Mouse (Mus musculus) heart, embryonic 11.5 days (tissue): Measurements from ENCODE around the gene Tmem246. TPM values are rescaled to one million over a fixed set of nuclear protein-coding genes. Genes with fewer than 3 reads are reported as not detected.

Experiments
- ATAC-seq: fragments of 200-750 bp; cut with Nextera tagmentation; replicated peaks from 2 replicates; pipeline ENCODE4 v1.8.0; 2017; ENCODE audit warnings: moderate library complexity; ENCODE audit not compliant: insufficient number of reproducible peaks, low FRiP score, low TSS enrichment
- H3K27ac ChIP-seq: fragments of 300-500 bp; sonication (generic); 2 replicates; pipeline ENCODE4 v1.5.1; 2014; ENCODE audit warnings: mild to moderate bottlenecking, low read depth, low read length
- H3K27me3 ChIP-seq: fragments of 300-500 bp; sonication (generic); 2 replicates; pipeline ENCODE4 v1.6.1; 2014; ENCODE audit warnings: mild to moderate bottlenecking, low read length, mixed read lengths; ENCODE audit not compliant: control insufficient read depth, insufficient read depth
- H3K36me3 ChIP-seq: fragments of 300-500 bp; sonication (generic); 2 replicates; pipeline ENCODE4 v1.6.1; 2014; ENCODE audit warnings: mild to moderate bottlenecking, low read length, moderate library complexity, mixed read lengths; ENCODE audit not compliant: control insufficient read depth, insufficient read depth
- H3K4me1 ChIP-seq: fragments of 300-500 bp; sonication (generic); 2 replicates; pipeline ENCODE4 v1.6.1; 2014; ENCODE audit warnings: low read length; ENCODE audit not compliant: control insufficient read depth, insufficient read depth
- H3K4me2 ChIP-seq: fragments of 300-500 bp; sonication (generic); 2 replicates; pipeline ENCODE4 v1.6.1; 2014; ENCODE audit warnings: mild to moderate bottlenecking, moderate library complexity
- H3K4me3 ChIP-seq: fragments of 300-500 bp; sonication (generic); 2 replicates; pipeline ENCODE4 v1.5.1; 2014; ENCODE audit warnings: low read depth, low read length
- H3K9ac ChIP-seq: fragments of 300-500 bp; sonication (generic); 2 replicates; pipeline ENCODE4 v1.6.1; 2014; ENCODE audit warnings: mild to moderate bottlenecking, low read depth, low read length, moderate library complexity
- H3K9me3 ChIP-seq: fragments of 300-500 bp; sonication (generic); replicated peaks from 2 replicates; pipeline ENCODE4 v1.6.1; 2016; ENCODE audit warnings: low read length; ENCODE audit not compliant: control insufficient read depth
- WGBS: fragments of 180-500 bp; shearing (Covaris S2); extraction: QIAGEN DNeasy Blood & Tissue Kit; methylation state at CpG from one replicate; pipeline ENCODE4 v1.1.7; 2014; ENCODE audit not compliant: insufficient replicate concordance; 5-methylcytosine and 5-hydroxymethylcytosine counted together
- polyA plus RNA-seq: library from polyadenylated mRNA; unstranded; fragments of >200 nt; fragmentation: Nextera tagmentation; extraction: Ambion mirVana; gene quantifications from 2 replicates; pipeline ENCODE4 v1.2.1, GENCODE M21; 2014

Gene Tmem246
- polyA plus RNA-seq, 1 experiment from 2014 or later: 41.8 TPM

- no peak overlapping the region for H3K9ac ChIP-seq
- no peaks in the 10 kb centered on the region for H3K9me3 ChIP-seq
- no peak overlapping the region for H3K4me3 ChIP-seq
- no peak for ATAC-seq
- WGBS: 50% methylated on average over 2 of the region's 2 CpGs
- H3K27me3 ChIP-seq: no peaks in the 10 kb centered on the region
- H3K36me3 ChIP-seq: no peaks in the 10 kb centered on the region
- no peak overlapping the region for H3K27ac ChIP-seq
- no peak overlapping the region for H3K4me2 ChIP-seq
- no peaks in the 10 kb centered on the region for H3K4me1 ChIP-seq
Observed at GRCm38 (mm10) chr4:49558181-49558580, 39.5 kb downstream of the Tmem246 start.

GRCm38 (mm10) chr4:49557375-49557774, 40.3 kb downstream of the Tmem246 start:
- Histone ChIP-seq H3K27ac (no peak overlapping the region), H3K9ac (no peak overlapping the region), H3K36me3 (no peaks in the 10 kb centered on the region), H3K9me3 (no peaks in the 10 kb centered on the region), H3K27me3 (no peaks in the 10 kb centered on the region), H3K4me3 (no peak overlapping the region), H3K4me1 (no peaks in the 10 kb centered on the region), H3K4me2 (no peak overlapping the region)
- WGBS: 96% methylated on average over 7 of the region's 7 CpGs
- ATAC-seq: no peak

GRCm38 (mm10) chr4:49553380-49553779, 44.3 kb downstream of the Tmem246 start:
- Histone ChIP-seq H3K36me3 (no peaks in the 10 kb centered on the region), H3K9me3 (no peaks in the 10 kb centered on the region), H3K4me3 (no peak overlapping the region), H3K27ac (no peak overlapping the region), H3K27me3 (no peaks in the 10 kb centered on the region), H3K9ac (no peak overlapping the region), H3K4me2 (no peak overlapping the region), H3K4me1 (no peaks in the 10 kb centered on the region)
- no peak for ATAC-seq
- 78% methylated on average over 5 of the region's 5 CpGs for WGBS

GRCm38 (mm10) chr4:49549383-49549782, 48.3 kb downstream of the Tmem246 start, which contains the start of gene Aldob:
Gene Aldob, minus strand, starts transcription at chr4:49549546.
- no peak for ATAC-seq
- Histone ChIP-seq H3K4me2 (no peak within 1 kb of the TSS), H3K36me3 (no peaks in the 10 kb centered on the region), H3K27ac (no peak within 1 kb of the TSS), H3K27me3 (no peaks in the 10 kb centered on the region), H3K4me1 (no peaks in the 10 kb centered on the region), H3K9me3 (no peaks in the 10 kb centered on the region), H3K4me3 (no peak within 1 kb of the TSS), H3K9ac (no peak within 1 kb of the TSS)
- 40% methylated on average over 3 of the region's 3 CpGs for WGBS

GRCm38 (mm10) chr4:49547544-49548219, 50.0 kb downstream of the Tmem246 start:
- Histone ChIP-seq H3K4me3 (no peak overlapping the region), H3K9ac (no peak overlapping the region), H3K27me3 (no peaks in the 10 kb centered on the region), H3K9me3 (no peaks in the 10 kb centered on the region), H3K36me3 (no peaks in the 10 kb centered on the region), H3K4me2 (no peak overlapping the region), H3K27ac (no peak overlapping the region), H3K4me1 (no peaks in the 10 kb centered on the region)
- no peak for ATAC-seq
- 76% methylated on average over 7 of the region's 7 CpGs for WGBS

GRCm38 (mm10) chr4:49546873-49547543, 50.7 kb downstream of the Tmem246 start:
- Histone ChIP-seq H3K4me1 (no peaks in the 10 kb centered on the region), H3K27me3 (no peaks in the 10 kb centered on the region), H3K4me3 (no peak overlapping the region), H3K4me2 (no peak overlapping the region), H3K36me3 (no peaks in the 10 kb centered on the region), H3K9me3 (no peaks in the 10 kb centered on the region), H3K9ac (no peak overlapping the region), H3K27ac (no peak overlapping the region)
- ATAC-seq: no peak
- WGBS: 69% methylated on average over 6 of the region's 6 CpGs

- Histone ChIP-seq H3K9ac (no peak overlapping the region), H3K4me3 (no peak overlapping the region), H3K4me1 (no peaks in the 10 kb centered on the region), H3K27ac (no peak overlapping the region), H3K9me3 (no peaks in the 10 kb centered on the region), H3K36me3 (no peaks in the 10 kb centered on the region), H3K27me3 (no peaks in the 10 kb centered on the region), H3K4me2 (no peak overlapping the region)
- 85% methylated on average over 2 of the region's 2 CpGs for WGBS
- ATAC-seq: no peak
Observed at GRCm38 (mm10) chr4:49546026-49546425, 51.6 kb downstream of the Tmem246 start.

- Histone ChIP-seq H3K27me3 (no peaks in the 10 kb centered on the region), H3K4me3 (no peak overlapping the region), H3K9ac (no peak overlapping the region), H3K27ac (no peak overlapping the region), H3K36me3 (no peaks in the 10 kb centered on the region), H3K4me1 (no peaks in the 10 kb centered on the region), H3K9me3 (no peaks in the 10 kb centered on the region), H3K4me2 (no peak overlapping the region)
- ATAC-seq: no peak
- 42% methylated on average over 3 of the region's 3 CpGs for WGBS
Observed at GRCm38 (mm10) chr4:49540966-49541365, 56.7 kb downstream of the Tmem246 start.

GRCm38 (mm10) chr4:49539665-49540064, 58.0 kb downstream of the Tmem246 start:
- no peaks in the 10 kb centered on the region for H3K27me3 ChIP-seq
- 54% methylated on average over 6 of the region's 6 CpGs for WGBS

More at GRCm38 (mm10) chr4:49539665-49540064, 58.0 kb downstream of the Tmem246 start:
- no peaks in the 10 kb centered on the region for H3K9me3 ChIP-seq
- no peak overlapping the region for H3K4me2 ChIP-seq
- 0 out of 2 replicates have a peak, but pooled peaks have one; percentile 31 for ATAC-seq
- H3K36me3 ChIP-seq: no peaks in the 10 kb centered on the region
- no peak overlapping the region for H3K9ac ChIP-seq
- H3K4me3 ChIP-seq: no peak overlapping the region
- H3K27ac ChIP-seq: no peak overlapping the region
- H3K4me1 ChIP-seq: no peaks in the 10 kb centered on the region
